In genomic region chr1:139308915-139309314, GRCm38 (mm10) we compare ENCODE assay signal across 20 mouse cellular contexts.
A peak's percentile ranks its signal among the peaks of the same experiment; 100 is the strongest.
DNase-seq lines count a peak whose midpoint lies in the region; ATAC-seq lines count a peak whose summit lies in the region.
"Had no signal": no experiment of that assay in that cellular context is flagged by ENCODE, and none has a peak within 500 bp of the region (broad histone marks: within the 10 kb centered on the region; RNA-seq: fewer than 3 reads in every experiment).

No protein-coding gene starts in this region.

- no peak for ATAC-seq in CD4-positive, CD25-positive, alpha-beta regulatory T cell, adult 4 months
- ATAC-seq in frontal cortex, adult (ENCODE audit: low TSS enrichment): peak; percentile 62
- ATAC-seq in midbrain, embryonic 16.5 days: peak; percentile 32; the same call in 1 of the 2 replicates
- ATAC-seq: forebrain, embryonic 15.5 days; hindbrain, embryonic 16.5 days had no signal

- H3K36me3 ChIP-seq in midbrain, embryonic 16.5 days (ENCODE audit: control insufficient read depth, insufficient read depth, low read length): no peaks in the 10 kb centered on the region
- no peaks in the 10 kb centered on the region for H3K36me3 ChIP-seq in midbrain, embryonic 10.5 days
- H3K36me3 ChIP-seq: embryonic facial prominence, embryonic 12.5 days; forebrain, embryonic 15.5 days; heart, embryonic 13.5 days had no signal

- 33% methylated on average over 4 of the region's 4 CpGs for WGBS in midbrain, embryonic 16.5 days
- 74% methylated on average over 4 of the region's 4 CpGs for WGBS in midbrain, embryonic 10.5 days

- H3K4me3 ChIP-seq in midbrain, embryonic 16.5 days (ENCODE audit: low read depth, low read length): no peak overlapping the region
- H3K4me3 ChIP-seq in midbrain, embryonic 10.5 days: no peak overlapping the region
- H3K4me3 ChIP-seq: embryonic facial prominence, embryonic 12.5 days; forebrain, embryonic 15.5 days; heart, embryonic 13.5 days had no signal

- H3K4me1 ChIP-seq in midbrain, embryonic 16.5 days (ENCODE audit: control insufficient read depth, insufficient read depth, low read length): peaks cover 4% of the 10 kb centered on the region; the same call in 1 of the 2 replicates
- H3K4me1 ChIP-seq in midbrain, embryonic 10.5 days: peaks cover 5% of the 10 kb centered on the region; the same call in 1 of the 2 replicates
- H3K4me1 ChIP-seq: embryonic facial prominence, embryonic 12.5 days; forebrain, embryonic 15.5 days; heart, embryonic 13.5 days had no signal

- DNase-seq in CD4-positive, CD25-positive, alpha-beta regulatory T cell, adult 2 months (ENCODE audit: low read depth, low spot score): peak; percentile 2
- no peak for DNase-seq in frontal cortex, postnatal 36 days (ENCODE audit: low spot score in 2 of 2)
- DNase-seq in midbrain, embryonic 10.5 days (ENCODE audit: low spot score): no peak
- no peak for DNase-seq in B cell, adult 2 months
- DNase-seq: adrenal gland, adult 2 months; adrenal gland, postnatal 25 days; cerebellum, adult 11 months; cerebellum, adult 9-10 months; cerebellum, postnatal 25 days; gastrocnemius, postnatal 36 days; heart, adult 11 months; heart, postnatal 36 days; kidney, adult 11 months had no signal

- no peak overlapping the region for H3K27ac ChIP-seq in midbrain, embryonic 16.5 days (ENCODE audit: low read length)
- H3K27ac ChIP-seq in midbrain, embryonic 10.5 days (replicated peaks): no peak overlapping the region
- H3K27ac ChIP-seq: embryonic facial prominence, embryonic 12.5 days; forebrain, embryonic 15.5 days; heart, embryonic 13.5 days had no signal

- H3K4me2 ChIP-seq in midbrain, embryonic 16.5 days (ENCODE audit: low read length): peak overlapping the region; percentile 9; the same call in 1 of the 2 replicates
- H3K4me2 ChIP-seq: embryonic facial prominence, embryonic 12.5 days; forebrain, embryonic 15.5 days; heart, embryonic 13.5 days had no signal

- H3K27me3 ChIP-seq in midbrain, embryonic 16.5 days (ENCODE audit: control insufficient read depth, insufficient read depth, low read depth, low read length): no peaks in the 10 kb centered on the region
- H3K27me3 ChIP-seq in midbrain, embryonic 10.5 days (ENCODE audit: low read depth, poor library complexity, severe bottlenecking): no peaks in the 10 kb centered on the region
- H3K27me3 ChIP-seq: embryonic facial prominence, embryonic 12.5 days; forebrain, embryonic 15.5 days; heart, embryonic 13.5 days had no signal

- no peak overlapping the region for H3K9ac ChIP-seq in midbrain, embryonic 16.5 days (ENCODE audit: low read depth, low read length)
- H3K9ac ChIP-seq: embryonic facial prominence, embryonic 12.5 days; forebrain, embryonic 15.5 days; heart, embryonic 13.5 days had no signal

- H3K9me3 ChIP-seq in midbrain, embryonic 16.5 days (replicated peaks; ENCODE audit: control insufficient read depth, low read length, poor library complexity, severe bottlenecking): no peaks in the 10 kb centered on the region
- H3K9me3 ChIP-seq in midbrain, embryonic 10.5 days (replicated peaks): no peaks in the 10 kb centered on the region
- H3K9me3 ChIP-seq: embryonic facial prominence, embryonic 12.5 days; forebrain, embryonic 15.5 days; heart, embryonic 13.5 days had no signal
